Mouse (Mus musculus) stomach, embryonic 14.5 days (tissue): ENCODE measurements around the gene Nfkb1. TPM values are rescaled to one million over a fixed set of nuclear protein-coding genes. Genes with fewer than 3 reads are reported as not detected.

Source experiments
- ATAC-seq: fragments of 200-750 bp; cut with Nextera tagmentation; 2 replicates; pipeline ENCODE4 v1.8.0; 2017; ENCODE audit warnings: low read depth, moderate TSS enrichment; ENCODE audit not compliant: insufficient number of reproducible peaks, insufficient read depth, low FRiP score
- H3K27ac ChIP-seq: fragments of 300-500 bp; sonication (generic); 2 replicates; pipeline ENCODE4 v1.5.1; 2014; ENCODE audit warnings: mild to moderate bottlenecking, low read length, moderate library complexity, mixed read lengths
- H3K27me3 ChIP-seq: fragments of 300-500 bp; sonication (generic); 2 replicates; pipeline ENCODE4 v1.6.1; 2014; ENCODE audit warnings: low read length, control low read depth, mixed read lengths; ENCODE audit not compliant: control insufficient read depth, insufficient read depth
- H3K36me3 ChIP-seq: fragments of 300-500 bp; sonication (generic); 2 replicates; pipeline ENCODE4 v1.6.1; 2014; ENCODE audit warnings: mild to moderate bottlenecking, control low read depth, low read length, moderate library complexity, mixed read lengths; ENCODE audit not compliant: control insufficient read depth, insufficient read depth
- H3K4me1 ChIP-seq: fragments of 300-500 bp; sonication (generic); 2 replicates; pipeline ENCODE4 v1.6.1; 2014; ENCODE audit warnings: low read length, control low read depth, mixed read lengths; ENCODE audit not compliant: control insufficient read depth, insufficient read depth
- H3K4me2 ChIP-seq: fragments of 300-500 bp; sonication (generic); replicated peaks from 2 replicates; pipeline ENCODE4 v1.6.1; 2014; ENCODE audit warnings: low read depth, low read length, control low read depth
- H3K4me3 ChIP-seq: fragments of 300-500 bp; sonication (generic); 2 replicates; pipeline ENCODE4 v1.5.1; 2014; ENCODE audit warnings: low read depth, low read length, control low read depth
- H3K9ac ChIP-seq: fragments of 300-500 bp; sonication (generic); replicated peaks from 2 replicates; pipeline ENCODE4 v1.6.1; 2014; ENCODE audit warnings: low read depth, mild to moderate bottlenecking, control low read depth, low read length, moderate library complexity, mixed read lengths
- H3K9me3 ChIP-seq: fragments of 300-500 bp; sonication (generic); 2 replicates; pipeline ENCODE4 v1.6.1; 2016; ENCODE audit warnings: low read depth, low read length, control low read depth; ENCODE audit not compliant: control insufficient read depth
- WGBS: fragments of 180-500 bp; shearing (Covaris S2); extraction: QIAGEN DNeasy Blood & Tissue Kit; methylation state at CpG from one replicate; pipeline ENCODE4 v1.1.7; 2014; 5-methylcytosine and 5-hydroxymethylcytosine counted together
- polyA plus RNA-seq: library from polyadenylated mRNA; unstranded; fragments of >200 nt; fragmentation: Nextera tagmentation; extraction: Ambion mirVana; gene quantifications from 2 replicates; pipeline ENCODE4 v1.2.1, GENCODE M21; 2014

Gene Nfkb1
- polyA plus RNA-seq, 1 experiment from 2014 or later: 36.2 TPM

DNA sequence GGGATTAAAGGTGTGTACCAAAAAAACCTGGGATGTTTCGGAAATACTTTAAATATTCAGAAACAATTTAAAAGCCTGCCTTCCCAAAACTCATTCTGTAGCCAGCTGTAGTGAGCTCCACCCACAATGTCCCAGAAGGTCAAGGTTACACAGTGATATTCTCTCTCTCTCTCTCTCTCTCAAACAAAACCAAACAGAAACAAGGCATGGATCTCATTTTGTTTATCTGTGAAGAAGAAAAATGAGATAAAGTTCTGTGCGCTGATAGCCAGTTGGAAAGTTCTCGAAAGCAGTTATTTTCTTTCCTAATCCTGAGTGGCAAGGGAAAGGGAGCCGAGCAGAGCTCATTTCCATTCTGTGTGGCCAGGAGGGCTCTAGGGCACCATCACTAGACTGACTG lies 85.9 kb downstream of the Nfkb1 start:
- no peaks in the 10 kb centered on the region for H3K27me3 ChIP-seq
- no peak for ATAC-seq
- H3K27ac ChIP-seq: peak overlapping the region; percentile 63; the same call in 1 of the 2 replicates
- no peak overlapping the region for H3K9ac ChIP-seq
- WGBS: 37% methylated on average over 4 of the region's 4 CpGs
- peaks cover 52% of the 10 kb centered on the region for H3K36me3 ChIP-seq
- no peak overlapping the region for H3K4me2 ChIP-seq
- H3K4me3 ChIP-seq: no peak overlapping the region
- H3K4me1 ChIP-seq: 0 out of 2 replicates have a peak, but pooled peaks cover 13% of the 10 kb centered on the region
- H3K9me3 ChIP-seq: no peaks in the 10 kb centered on the region

DNA sequence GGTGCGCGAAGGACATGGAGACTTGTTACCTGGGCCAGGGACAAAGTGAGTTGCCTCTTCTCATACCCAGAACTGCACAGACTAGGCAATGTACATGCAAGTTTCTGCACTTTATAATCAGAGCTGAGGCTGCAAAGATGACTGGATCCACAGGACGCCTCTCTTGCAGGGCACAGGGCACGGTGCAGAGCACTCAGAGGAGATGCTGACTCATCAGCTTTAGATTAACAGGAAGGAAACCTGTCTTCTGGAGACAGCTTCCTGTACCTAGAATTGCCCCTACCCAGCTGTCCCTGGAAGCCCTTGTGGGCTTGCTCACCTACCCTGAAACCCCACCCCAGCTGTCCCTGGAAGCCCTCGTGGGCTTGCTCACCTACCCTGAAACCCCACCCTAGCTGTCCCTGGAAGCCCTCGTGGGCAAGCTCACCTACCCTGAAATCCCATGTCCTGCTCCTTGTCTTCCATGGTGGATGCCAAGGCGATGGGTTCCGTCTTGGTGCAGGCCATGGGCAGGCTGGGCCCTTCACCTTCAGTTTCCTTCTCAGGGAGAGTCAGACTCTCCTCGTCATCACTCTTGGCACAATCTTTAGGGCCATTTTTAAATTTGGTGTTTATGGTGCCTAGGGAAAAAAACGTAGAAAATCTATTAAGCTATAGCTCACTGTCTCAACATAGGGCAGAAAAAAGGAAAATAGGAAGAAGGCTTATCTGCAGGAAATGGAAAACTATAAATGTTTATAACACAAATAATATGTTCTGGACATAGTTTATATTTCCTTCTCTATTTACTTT lies 86.5 kb downstream of the Nfkb1 start:
- no peak overlapping the region for H3K4me3 ChIP-seq
- peak overlapping the region; percentile 62; the same call in 1 of the 2 replicates for H3K27ac ChIP-seq
- H3K36me3 ChIP-seq: peaks cover 51% of the 10 kb centered on the region
- 76% methylated on average over 10 of the region's 10 CpGs for WGBS
- no peaks in the 10 kb centered on the region for H3K9me3 ChIP-seq
- H3K9ac ChIP-seq: no peak overlapping the region
- 0 out of 2 replicates have a peak, but pooled peaks cover 13% of the 10 kb centered on the region for H3K4me1 ChIP-seq
- H3K27me3 ChIP-seq: no peaks in the 10 kb centered on the region
- no peak overlapping the region for H3K4me2 ChIP-seq
- ATAC-seq: no peak

DNA sequence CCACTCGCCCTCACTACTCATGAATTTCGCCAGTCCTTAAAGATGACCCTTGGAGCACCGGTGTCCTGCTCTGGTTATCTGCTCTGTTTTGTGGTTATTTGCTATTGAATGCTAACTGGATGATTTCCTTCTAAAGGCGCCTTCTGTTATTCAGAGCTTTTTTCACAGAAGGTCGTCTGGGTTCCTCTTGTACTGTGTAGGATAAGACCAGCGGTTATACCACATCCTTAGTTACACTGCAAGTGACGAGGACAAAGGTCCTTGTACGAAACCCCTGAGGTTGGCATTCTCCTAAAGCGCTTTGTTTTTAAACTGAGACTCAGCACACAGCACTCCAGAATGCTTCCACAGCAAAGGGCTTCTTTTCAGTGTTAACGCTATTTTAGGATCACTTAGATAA lies 88.6 kb downstream of the Nfkb1 start:
- Histone ChIP-seq H3K36me3 (peaks cover 41% of the 10 kb centered on the region), H3K27me3 (no peaks in the 10 kb centered on the region), H3K4me2 (no peak overlapping the region), H3K9me3 (no peaks in the 10 kb centered on the region), H3K27ac (no peak overlapping the region), H3K4me1 (0 out of 2 replicates have a peak, but pooled peaks cover 13% of the 10 kb centered on the region), H3K9ac (no peak overlapping the region), H3K4me3 (no peak overlapping the region)
- 85% methylated on average over 10 of the region's 10 CpGs for WGBS
- no peak for ATAC-seq

DNA sequence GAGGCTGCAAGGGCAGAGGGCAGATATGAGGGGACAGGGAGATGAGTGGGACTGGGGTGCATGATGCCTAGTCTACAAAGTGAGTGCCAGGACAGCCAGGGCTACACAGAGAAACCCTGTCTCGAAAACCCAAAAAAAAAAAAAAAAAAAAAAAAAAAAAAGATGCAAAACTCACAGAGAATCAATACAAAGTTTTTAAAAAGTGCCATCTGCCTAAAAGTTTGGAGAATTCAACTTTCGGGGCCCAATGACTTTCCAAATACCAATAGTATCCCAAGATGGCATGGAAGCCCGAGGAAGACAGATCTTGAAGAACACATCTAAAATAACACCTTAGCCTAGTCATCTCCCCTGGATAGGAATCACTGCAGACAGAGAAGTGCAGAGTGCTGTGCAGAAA lies 93.0 kb downstream of the Nfkb1 start:
- H3K9ac ChIP-seq: no peak overlapping the region
- H3K4me3 ChIP-seq: no peak overlapping the region
- peaks cover 8% of the 10 kb centered on the region for H3K4me1 ChIP-seq
- peaks cover 28% of the 10 kb centered on the region for H3K36me3 ChIP-seq
- no peak for ATAC-seq
- H3K27ac ChIP-seq: peak overlapping the region; percentile 4; the same call in 1 of the 2 replicates
- H3K9me3 ChIP-seq: no peaks in the 10 kb centered on the region
- H3K4me2 ChIP-seq: no peak overlapping the region
- WGBS: 71% methylated on average over 3 of the region's 3 CpGs
- H3K27me3 ChIP-seq: no peaks in the 10 kb centered on the region

DNA sequence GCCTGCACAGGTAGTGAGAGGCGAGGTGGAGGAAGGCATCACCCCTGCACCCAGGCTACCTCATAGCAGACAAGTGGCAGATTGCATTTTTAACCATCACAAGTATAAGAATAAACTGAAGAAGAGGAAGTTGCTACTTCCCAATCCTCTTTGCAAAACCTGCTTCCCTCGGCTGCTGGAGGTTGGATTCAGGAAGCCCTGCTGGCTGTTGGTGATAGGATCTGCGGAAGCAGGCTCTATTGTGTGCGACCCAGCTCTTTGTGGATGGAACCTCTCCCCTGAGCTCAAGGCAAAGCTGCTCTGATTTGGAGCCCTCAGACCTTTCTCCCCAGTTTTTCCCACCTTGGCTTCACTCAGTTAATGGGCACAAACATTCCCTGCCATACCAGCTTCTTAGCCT lies 94.3 kb downstream of the Nfkb1 start:
- ATAC-seq: no peak
- no peak overlapping the region for H3K4me2 ChIP-seq
- no peaks in the 10 kb centered on the region for H3K9me3 ChIP-seq
- H3K27me3 ChIP-seq: no peaks in the 10 kb centered on the region
- H3K36me3 ChIP-seq: peaks cover 26% of the 10 kb centered on the region
- H3K4me1 ChIP-seq: peaks cover 8% of the 10 kb centered on the region
- WGBS: 78% methylated on average over 4 of the region's 4 CpGs
- H3K27ac ChIP-seq: peak overlapping the region; percentile 71
- H3K9ac ChIP-seq: no peak overlapping the region
- no peak overlapping the region for H3K4me3 ChIP-seq

DNA sequence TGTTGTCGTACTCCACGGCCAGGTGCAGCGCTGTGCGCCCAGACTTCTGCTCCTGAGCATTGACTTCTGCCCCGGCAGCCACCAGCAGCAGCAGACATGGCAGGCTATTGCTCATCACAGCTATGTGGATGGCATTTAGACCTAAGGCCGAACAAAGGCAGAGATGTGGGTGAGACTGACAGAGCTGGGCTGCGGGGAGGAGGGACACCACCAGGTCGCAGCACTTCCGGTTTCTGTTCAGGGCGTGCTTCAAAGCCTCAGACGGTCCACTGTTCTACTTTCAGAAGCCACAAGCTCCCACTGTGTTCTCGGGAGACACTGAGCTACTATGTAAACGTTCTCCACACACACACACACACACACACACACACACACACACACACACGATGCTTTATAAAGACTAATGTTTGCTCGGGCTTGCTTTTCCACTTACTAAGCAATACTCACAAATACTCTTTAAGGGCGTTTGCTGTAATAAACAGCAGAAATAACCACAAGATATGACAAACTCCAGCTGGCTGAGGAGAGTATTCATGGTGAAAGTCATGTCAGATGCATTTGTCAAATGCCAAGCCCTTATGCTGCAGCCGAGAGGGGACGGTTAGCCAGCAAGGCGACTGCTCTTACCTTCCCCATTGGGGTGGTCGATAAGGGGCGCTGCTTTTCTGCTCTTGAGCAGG lies 97.0 kb downstream of the Nfkb1 start:
- Histone ChIP-seq H3K4me2 (no peak overlapping the region), H3K27me3 (no peaks in the 10 kb centered on the region), H3K4me3 (no peak overlapping the region), H3K9me3 (no peaks in the 10 kb centered on the region), H3K4me1 (peaks cover 8% of the 10 kb centered on the region), H3K27ac (peak overlapping the region; percentile 45; the same call in 1 of the 2 replicates), H3K36me3 (peaks cover 40% of the 10 kb centered on the region), H3K9ac (no peak overlapping the region)
- WGBS: 53% methylated on average over 21 of the region's 21 CpGs
- peak; percentile 34; the same call in 1 of the 2 replicates for ATAC-seq

DNA sequence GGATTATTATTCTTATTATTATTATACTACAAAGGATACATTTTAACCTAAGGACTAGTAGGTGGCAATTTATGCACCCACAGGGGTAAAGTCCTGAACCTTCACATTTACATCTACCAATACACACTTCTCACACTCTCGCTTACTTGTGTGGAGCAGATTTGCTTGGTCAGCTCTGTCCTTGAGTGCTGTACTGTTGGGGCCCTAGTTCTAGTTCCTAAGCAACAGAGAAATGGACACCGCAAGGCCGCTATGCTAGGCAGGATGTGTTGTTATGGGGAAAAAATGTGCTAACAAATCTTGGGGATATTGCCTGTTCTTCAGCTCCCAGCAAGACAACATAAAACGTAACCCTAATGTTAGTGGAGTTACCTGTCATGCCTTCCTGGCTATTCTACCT lies 99.3 kb downstream of the Nfkb1 start:
- Histone ChIP-seq H3K4me2 (no peak overlapping the region), H3K36me3 (peaks cover 54% of the 10 kb centered on the region), H3K9ac (no peak overlapping the region), H3K27me3 (no peaks in the 10 kb centered on the region), H3K9me3 (no peaks in the 10 kb centered on the region), H3K27ac (no peak overlapping the region), H3K4me1 (peaks cover 8% of the 10 kb centered on the region), H3K4me3 (no peak overlapping the region)
- WGBS: 77% methylated on average over 4 of the region's 4 CpGs
- ATAC-seq: no peak

DNA sequence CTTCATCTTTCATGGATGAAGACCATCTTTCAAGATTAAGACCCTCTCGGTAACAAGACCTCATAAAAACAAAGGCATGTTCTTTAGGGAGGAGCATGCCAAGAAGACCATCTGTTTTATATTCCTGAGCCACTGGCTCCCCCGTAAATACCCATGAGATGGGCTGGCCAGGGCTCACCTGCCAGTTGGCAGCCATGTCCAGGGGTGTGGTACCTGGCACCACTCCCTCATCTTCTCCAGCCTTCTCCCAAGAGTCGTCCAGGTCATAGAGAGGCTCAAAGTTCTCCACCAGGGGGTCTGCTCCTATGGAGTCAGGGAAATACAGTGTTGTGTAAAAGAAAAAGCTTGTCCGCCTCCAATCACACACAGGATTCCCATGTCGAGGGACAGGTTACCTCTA lies 100.0 kb downstream of the Nfkb1 start:
- H3K9me3 ChIP-seq: no peaks in the 10 kb centered on the region
- H3K27ac ChIP-seq: no peak overlapping the region
- H3K4me2 ChIP-seq: no peak overlapping the region
- 70% methylated on average over 5 of the region's 5 CpGs for WGBS
- H3K9ac ChIP-seq: no peak overlapping the region
- peaks cover 61% of the 10 kb centered on the region for H3K36me3 ChIP-seq
- peaks cover 8% of the 10 kb centered on the region for H3K4me1 ChIP-seq
- H3K4me3 ChIP-seq: no peak overlapping the region
- H3K27me3 ChIP-seq: no peaks in the 10 kb centered on the region
- no peak for ATAC-seq
